Mouse (Mus musculus): ENCODE results near the gene Tldc1. TPM values are rescaled to one million over a fixed set of nuclear protein-coding genes. Genes with fewer than 3 reads are reported as not detected.

Gene Tldc1
- total RNA-seq, 4 experiments from 2014 or later = 12.5 to 15.9 (median 15.5) TPM

DNA sequence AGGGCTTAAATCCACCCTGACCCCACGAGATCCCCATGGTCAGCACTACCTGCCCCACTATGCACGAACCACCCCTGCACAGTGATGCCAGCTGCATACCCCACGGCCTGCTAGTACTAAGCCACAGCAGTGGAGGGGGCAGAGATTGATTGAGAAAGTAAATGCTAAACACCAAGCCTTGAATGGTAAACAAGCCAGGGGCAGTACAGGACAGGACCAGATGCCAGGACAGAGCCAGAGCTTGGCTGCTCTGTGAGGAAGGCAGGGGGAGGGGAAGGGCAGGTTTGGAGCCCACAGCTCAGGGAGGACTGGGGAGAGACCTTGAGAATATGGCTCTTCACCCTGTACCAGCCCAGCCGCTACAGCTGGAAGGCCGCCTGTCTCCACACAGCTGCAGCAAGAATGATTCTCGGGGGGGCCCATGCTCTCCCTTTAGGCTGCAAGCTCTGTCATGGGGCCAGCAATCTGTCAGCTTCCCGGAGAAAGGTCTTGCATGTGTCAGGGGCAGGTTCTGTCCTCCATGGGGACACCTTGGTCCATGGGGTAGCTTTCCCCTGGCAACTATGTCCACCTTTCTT, 1.5 kb downstream of the Tldc1 start:
- DNase-seq (ENCODE audit: low spot score in 2 of 2) = no peak

- DNase-seq (ENCODE audit: low spot score in 2 of 2) = no peak
Measured at GRCm38 (mm10) chr8:119765761-119766444, 12.3 kb downstream of the Tldc1 start.

GRCm38 (mm10) chr8:119765311-119765710, 12.9 kb downstream of the Tldc1 start:
- DNase-seq (ENCODE audit: low spot score in 2 of 2) = no peak

GRCm38 (mm10) chr8:119762226-119763220, 15.7 kb downstream of the Tldc1 start:
- DNase-seq (ENCODE audit: low spot score in 2 of 2) = no peak

DNA sequence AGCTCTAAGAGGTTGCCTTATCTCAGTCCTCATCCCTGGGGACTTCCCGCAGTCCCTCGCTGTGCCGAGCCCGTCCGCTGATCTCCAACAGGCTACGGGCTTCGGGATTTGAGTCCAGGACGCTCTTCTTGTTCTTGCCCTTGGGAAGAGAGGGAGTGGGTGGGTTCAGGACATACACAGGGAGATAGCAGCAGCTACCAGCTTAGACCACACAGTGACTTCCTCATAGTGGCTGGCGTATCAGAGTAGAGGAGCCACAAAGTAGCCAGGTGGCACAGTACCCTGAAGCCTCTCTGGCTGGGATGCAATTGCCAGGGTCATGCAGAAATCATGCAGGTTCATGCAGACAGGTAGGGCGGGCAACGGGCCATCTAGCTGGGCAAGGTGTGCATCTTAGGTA, 16.5 kb downstream of the Tldc1 start:
- DNase-seq (ENCODE audit: low spot score in 2 of 2) = no peak

DNA sequence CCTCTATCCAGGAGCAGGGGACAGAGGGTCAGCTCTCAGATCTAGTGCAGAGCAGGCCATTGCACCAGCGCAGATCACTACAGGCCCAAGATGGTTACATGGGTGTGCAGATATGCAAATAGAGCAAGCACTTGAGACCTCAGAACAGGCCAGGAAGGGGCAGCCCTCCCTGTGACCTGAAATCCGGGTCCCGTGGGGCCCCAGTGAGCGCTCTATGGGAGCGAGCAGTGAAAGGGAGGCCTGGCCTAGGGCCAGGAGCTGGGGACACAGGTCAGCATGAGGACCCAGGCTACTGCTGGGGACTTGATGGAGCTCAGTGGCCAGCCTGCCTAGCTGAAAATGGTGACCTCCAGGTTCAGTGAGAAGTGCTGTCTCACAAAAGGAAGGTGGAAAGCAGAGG, 21.7 kb downstream of the Tldc1 start:
- DNase-seq (ENCODE audit: low spot score in 2 of 2) = no peak

DNA sequence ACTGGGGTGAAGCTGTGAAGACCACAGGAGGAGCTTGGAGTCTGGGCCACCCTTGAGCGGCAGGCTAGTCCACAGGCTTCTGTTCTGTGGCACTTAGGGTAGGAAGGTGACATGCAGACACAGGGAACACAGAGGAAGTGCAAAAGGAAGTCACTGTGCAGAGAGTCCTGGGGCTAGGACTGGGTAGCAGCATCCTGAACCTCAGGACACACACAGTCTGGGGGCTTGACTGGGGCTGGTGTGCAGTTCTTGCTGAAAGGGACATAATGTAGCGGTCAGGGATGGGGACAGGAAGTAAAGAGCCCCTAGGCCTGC, 22.1 kb downstream of the Tldc1 start:
- no peak for DNase-seq (ENCODE audit: low spot score in 2 of 2)

DNA sequence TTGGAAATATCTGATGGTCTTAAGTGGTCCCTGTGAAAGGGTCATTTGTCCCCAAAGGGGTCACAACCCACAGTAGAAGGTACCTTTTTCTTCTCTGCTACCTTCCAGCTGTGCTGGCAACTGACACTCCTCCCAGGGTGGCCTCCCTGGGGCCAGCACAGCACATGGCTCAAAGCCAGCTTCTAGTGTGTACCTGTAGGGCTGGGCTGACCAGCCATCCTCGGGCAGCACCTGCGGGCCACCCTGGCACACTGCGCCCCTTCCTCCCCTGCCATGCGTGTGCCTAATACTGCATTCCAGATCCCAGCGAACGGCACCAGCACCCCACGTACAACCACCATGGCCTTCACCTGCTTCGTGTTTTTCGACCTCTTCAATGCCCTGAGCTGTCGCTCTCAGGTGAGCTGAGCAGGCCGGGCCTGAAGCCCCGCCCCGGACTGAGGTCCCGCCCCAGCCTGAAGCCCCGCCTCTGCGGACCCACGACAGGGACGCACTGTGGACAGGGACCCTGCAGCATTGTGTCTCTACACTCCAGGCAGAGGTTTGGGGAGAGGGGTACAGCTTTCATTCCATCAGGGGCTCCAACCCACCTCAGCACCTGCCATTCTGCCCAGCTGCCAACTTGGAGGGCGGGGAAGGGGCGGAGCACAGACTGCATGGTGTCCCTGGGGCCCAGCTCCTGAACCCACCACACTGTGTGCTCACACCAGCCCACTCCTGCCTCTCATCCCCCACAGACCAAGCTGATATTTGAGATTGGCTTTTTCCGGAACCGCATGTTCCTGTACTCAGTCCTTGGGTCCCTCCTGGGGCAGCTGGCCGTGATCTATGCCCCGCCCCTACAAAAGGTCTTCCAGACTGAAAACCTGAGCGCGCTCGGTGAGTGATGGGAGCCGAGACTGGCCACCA, 22.7 kb downstream of the Tldc1 start:
- no peak for DNase-seq (ENCODE audit: low spot score in 2 of 2)

DNA sequence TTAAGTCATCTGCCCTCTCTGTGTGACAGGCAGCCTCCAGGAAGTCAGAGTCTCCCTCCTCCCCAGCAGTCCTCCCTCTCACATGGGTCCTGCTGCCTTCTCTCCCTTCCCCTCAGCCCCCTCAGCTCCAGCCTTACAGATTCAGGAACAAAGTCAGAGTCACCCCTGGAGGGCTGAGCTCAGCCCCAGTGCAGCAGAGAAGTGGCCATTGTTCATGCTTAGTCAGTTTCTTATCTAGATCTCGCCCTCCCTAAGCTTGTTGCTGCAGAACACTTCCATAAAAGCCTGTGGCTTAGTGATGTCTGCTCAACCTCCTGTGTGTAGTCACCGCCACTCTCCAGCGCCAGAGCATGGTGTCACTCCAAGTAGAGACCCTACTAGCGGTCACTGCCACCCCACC, 33.6 kb downstream of the Tldc1 start:
- DNase-seq (ENCODE audit: low spot score in 2 of 2) = no peak

- DNase-seq (ENCODE audit: low spot score in 2 of 2) = peak in 1 of 2 experiments; percentile 20
Measured at GRCm38 (mm10) chr8:119743291-119744026, 34.8 kb downstream of the Tldc1 start.

DNA sequence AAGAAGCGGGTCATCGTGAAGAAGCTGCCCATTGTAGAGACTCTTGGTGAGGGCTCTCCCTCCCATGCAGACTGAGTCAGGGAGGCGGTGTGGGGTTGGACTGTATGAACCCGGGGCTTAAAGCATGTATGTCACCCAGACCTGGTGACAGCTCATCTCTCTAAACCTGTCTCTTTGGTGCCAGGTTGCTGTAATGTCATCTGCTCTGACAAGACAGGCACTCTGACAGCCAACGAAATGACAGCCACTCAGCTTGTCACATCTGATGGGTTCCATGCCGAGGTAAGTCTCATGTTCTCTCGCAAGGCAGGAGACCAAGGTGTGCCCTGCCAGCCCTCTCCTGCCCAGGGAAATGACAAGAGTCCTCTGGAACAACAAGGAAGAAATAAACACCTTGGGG, 35.8 kb downstream of the Tldc1 start:
- DNase-seq (ENCODE audit: low spot score in 2 of 2) = no peak

DNA sequence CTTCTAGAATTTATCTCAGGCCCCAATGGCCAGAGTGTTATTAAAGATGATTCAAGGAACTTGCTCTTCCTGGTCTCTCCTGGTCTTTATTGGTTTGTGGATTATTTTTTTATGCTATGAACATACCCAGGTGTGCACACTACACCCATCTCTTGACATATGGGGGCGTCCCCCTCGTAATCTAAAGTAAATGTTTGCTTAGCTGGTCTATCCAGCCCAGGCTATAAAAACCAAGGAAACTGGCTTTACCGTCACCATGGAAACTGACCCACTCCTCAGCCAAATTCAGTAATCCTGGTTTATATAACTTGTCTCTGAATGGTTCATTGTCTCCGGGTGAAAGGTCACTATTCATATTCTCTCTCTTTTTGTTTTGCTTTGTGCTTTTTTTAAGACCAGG, 37.6 kb downstream of the Tldc1 start:
- DNase-seq (ENCODE audit: low spot score in 2 of 2) = no peak

- no peak for DNase-seq (ENCODE audit: low spot score in 2 of 2)
Measured at GRCm38 (mm10) chr8:119738129-119738907, 39.9 kb downstream of the Tldc1 start.

DNA sequence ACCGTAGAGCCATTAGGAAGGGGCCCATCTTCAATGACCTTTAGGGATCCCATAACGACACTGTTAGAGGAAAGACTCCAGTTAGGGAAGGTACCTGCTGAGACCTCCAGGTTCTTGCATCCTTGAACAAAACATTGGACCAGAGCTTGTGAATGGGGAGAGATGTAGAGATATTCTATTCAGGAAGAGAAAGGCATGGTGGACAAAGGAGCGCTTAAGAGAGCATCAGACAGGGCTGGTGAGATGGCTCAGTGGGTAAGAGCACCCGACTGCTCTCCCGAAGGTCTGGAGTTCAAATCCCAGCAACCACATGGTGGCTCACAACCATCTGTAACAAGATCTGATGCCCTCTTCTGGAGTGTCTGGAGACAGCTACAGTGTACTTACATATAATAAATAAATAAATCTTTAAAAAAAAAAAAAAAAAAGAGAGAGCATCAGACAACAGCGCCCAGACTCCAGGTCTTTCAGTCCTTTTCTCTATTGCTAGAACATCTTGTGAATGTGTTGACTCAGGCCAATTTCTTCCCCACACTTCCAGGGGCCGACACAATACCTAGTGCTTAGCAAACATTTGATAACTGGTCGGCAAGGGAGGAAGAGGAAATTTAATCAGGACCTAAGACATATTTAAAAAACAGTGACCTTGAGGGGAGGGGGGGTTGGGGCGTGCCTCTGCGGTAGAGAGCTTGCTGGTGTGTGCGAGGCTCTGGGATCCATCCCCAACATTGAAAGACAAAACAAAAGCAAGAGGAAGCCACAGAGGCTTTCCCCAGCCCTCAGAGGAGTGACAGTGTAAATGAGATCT, 40.9 kb downstream of the Tldc1 start:
- no peak for DNase-seq (ENCODE audit: low spot score in 2 of 2)

GRCm38 (mm10) chr8:119736348-119736917, 41.8 kb downstream of the Tldc1 start:
- no peak for DNase-seq (ENCODE audit: low spot score in 2 of 2)

DNA sequence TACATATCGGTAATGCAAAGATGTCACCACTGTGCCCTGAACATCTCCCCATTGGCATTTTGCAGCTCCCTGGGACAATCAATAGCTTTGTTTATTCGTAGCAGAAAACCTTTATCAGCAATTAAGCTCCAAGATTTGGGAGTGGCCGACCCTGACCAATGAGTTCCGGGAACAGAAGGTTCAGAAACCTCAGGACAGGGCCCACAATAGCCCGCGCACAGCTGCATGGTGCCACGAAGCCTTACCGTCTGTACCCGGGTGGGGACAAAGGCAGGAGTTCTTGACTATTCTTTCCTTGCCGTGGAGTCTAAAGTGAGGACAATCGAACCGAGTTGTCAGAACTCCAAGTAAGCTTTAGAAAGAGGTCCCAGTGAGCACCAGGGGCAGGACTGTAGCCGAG, 46.1 kb downstream of the Tldc1 start:
- no peak for DNase-seq (ENCODE audit: low spot score in 2 of 2)

DNA sequence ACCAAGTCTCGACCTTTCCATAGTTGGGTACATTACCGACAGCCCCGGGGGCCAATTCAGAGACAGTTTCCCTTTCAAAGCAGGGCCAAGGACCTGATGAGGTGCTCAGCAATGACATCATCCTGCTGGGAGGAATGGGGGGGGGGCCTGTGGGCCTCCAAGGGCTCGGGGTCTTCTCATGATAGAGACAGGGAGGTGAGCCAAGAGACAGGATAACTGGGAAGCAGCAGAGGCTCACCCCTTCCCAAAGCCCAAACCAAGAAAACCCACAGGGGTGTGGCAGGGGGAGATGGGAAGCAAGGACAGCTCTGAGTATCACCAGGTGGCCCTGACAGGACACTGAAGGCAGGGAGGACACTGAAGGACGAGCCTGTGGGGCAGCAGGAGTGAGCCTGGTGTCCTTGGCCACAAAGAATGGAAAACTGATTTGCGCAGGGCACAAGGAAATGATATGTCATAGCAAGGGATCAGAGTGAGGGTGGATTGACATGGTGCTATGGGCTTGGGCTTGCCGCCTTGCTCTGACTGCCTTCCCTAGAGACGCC, 49.8 kb downstream of the Tldc1 start:
- no peak for DNase-seq (ENCODE audit: low spot score in 2 of 2)

DNA sequence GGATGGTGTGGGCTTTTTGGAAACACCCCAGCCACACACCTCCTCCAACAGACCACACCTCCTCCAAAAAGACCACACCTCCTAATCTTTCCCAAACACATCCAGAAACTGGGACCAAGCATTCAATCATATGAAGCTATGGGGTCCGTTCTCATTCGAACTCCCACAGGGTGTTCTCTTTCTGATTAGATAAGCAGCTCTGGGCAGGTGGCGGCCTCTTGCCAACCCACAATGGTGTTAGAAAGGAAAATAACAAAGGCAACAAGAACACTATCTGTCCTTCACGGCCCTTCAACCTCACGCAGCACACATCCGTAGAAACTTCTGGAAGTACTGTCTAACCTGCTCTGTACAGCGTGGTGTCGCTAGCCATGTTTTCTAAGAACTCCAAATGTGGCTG, 51.1 kb downstream of the Tldc1 start:
- no peak for DNase-seq (ENCODE audit: low spot score in 2 of 2)
